Mouse (Mus musculus): ENCODE measurements around the gene Dpm3.
"Not testable (repeated sequence)": the region's sequence is repeated elsewhere in the genome, so short reads cannot be mapped to it uniquely, and the experiment has no call there.

Gene Dpm3

GRCm38 (mm10) chr3:89259076-89259475 lies at the start of gene Dpm3:
Gene Dpm3, plus strand, starts transcription at chr3:89259358.
- DNase-seq (ENCODE audit: inconsistent ontology term), result no peak

- no peak for DNase-seq (ENCODE audit: inconsistent ontology term)
These were observed 49.4 kb upstream of the Dpm3 start for GRCm38 (mm10) chr3:89209731-89210130.

- DNase-seq (ENCODE audit: inconsistent ontology term), result no peak
These were observed 49.0 kb upstream of the Dpm3 start for GRCm38 (mm10) chr3:89210162-89210561.

- DNase-seq (ENCODE audit: inconsistent ontology term), result no peak
These were observed 48.4 kb upstream of the Dpm3 start for GRCm38 (mm10) chr3:89210731-89211130.

GRCm38 (mm10) chr3:89213803-89214530 lies 45.2 kb upstream of the Dpm3 start:
- peak; percentile 98 for DNase-seq (ENCODE audit: inconsistent ontology term)

GRCm38 (mm10) chr3:89214681-89215411 lies 44.3 kb upstream of the Dpm3 start, which contains the start of gene Thbs3:
Gene Thbs3, plus strand, starts transcription at chr3:89215180.
- peak; percentile 50 for DNase-seq (ENCODE audit: inconsistent ontology term)

- DNase-seq (ENCODE audit: inconsistent ontology term), result peak; percentile 78
These were observed 43.3 kb upstream of the Dpm3 start for GRCm38 (mm10) chr3:89215853-89216252.

- DNase-seq (ENCODE audit: inconsistent ontology term), result not testable (repeated sequence)
These were observed 42.8 kb upstream of the Dpm3 start for GRCm38 (mm10) chr3:89216407-89216806.

GRCm38 (mm10) chr3:89218271-89218670 lies 40.9 kb upstream of the Dpm3 start:
- DNase-seq (ENCODE audit: inconsistent ontology term), result no peak

- no peak for DNase-seq (ENCODE audit: inconsistent ontology term)
These were observed 39.6 kb upstream of the Dpm3 start for GRCm38 (mm10) chr3:89219546-89219945.

- no peak for DNase-seq (ENCODE audit: inconsistent ontology term)
These were observed 38.0 kb upstream of the Dpm3 start for GRCm38 (mm10) chr3:89221167-89221566.

GRCm38 (mm10) chr3:89224796-89225195 lies 34.4 kb upstream of the Dpm3 start:
- no peak for DNase-seq (ENCODE audit: inconsistent ontology term)

- no peak for DNase-seq (ENCODE audit: inconsistent ontology term)
These were observed 33.8 kb upstream of the Dpm3 start for GRCm38 (mm10) chr3:89225321-89225815.

- DNase-seq (ENCODE audit: inconsistent ontology term), result peak; percentile 85
These were observed 33.2 kb upstream of the Dpm3 start for GRCm38 (mm10) chr3:89225918-89226317.

GRCm38 (mm10) chr3:89226361-89226760 lies 32.8 kb upstream of the Dpm3 start:
- DNase-seq (ENCODE audit: inconsistent ontology term), result no peak

GRCm38 (mm10) chr3:89226900-89227299 lies 32.3 kb upstream of the Dpm3 start, which contains the start of gene Mtx1:
Gene Mtx1, minus strand, starts transcription at chr3:89227088.
- no peak for DNase-seq (ENCODE audit: inconsistent ontology term)

- DNase-seq (ENCODE audit: inconsistent ontology term), result peak; percentile 97
These were observed 31.6 kb upstream of the Dpm3 start for GRCm38 (mm10) chr3:89227307-89228179.

GRCm38 (mm10) chr3:89228180-89228549 lies 31.0 kb upstream of the Dpm3 start:
- DNase-seq (ENCODE audit: inconsistent ontology term), result peak; percentile 92

GRCm38 (mm10) chr3:89228836-89229235 lies 30.3 kb upstream of the Dpm3 start, which contains the start of gene Muc1:
Gene Muc1, plus strand, starts transcription at chr3:89229057.
- no peak for DNase-seq (ENCODE audit: inconsistent ontology term)

- DNase-seq (ENCODE audit: inconsistent ontology term), result no peak
These were observed 29.9 kb upstream of the Dpm3 start for GRCm38 (mm10) chr3:89229276-89229675.

- no peak for DNase-seq (ENCODE audit: inconsistent ontology term)
These were observed 28.6 kb upstream of the Dpm3 start for GRCm38 (mm10) chr3:89230561-89230960.

GRCm38 (mm10) chr3:89231345-89231744 lies 27.8 kb upstream of the Dpm3 start:
- DNase-seq (ENCODE audit: inconsistent ontology term), result no peak
